Mouse (Mus musculus) kidney, postnatal 0 days (tissue): ENCODE measurements around the gene H2-T24. TPM values are rescaled to one million over a fixed set of nuclear protein-coding genes. Genes with fewer than 3 reads are reported as not detected.
"Not testable (repeated sequence)": the region's sequence is repeated elsewhere in the genome, so short reads cannot be mapped to it uniquely, and the experiment has no call there.

ENCODE experiments used
- ATAC-seq: fragments of 200-750 bp; cut with Nextera tagmentation; replicated peaks from 2 replicates; pipeline ENCODE4 v1.8.0; 2017; ENCODE audit warnings: low read depth, moderate number of reproducible peaks, moderate TSS enrichment, moderate library complexity; ENCODE audit not compliant: low FRiP score
- DNase-seq: peaks from one replicate; pipeline ENCODE4 v3.0.0-alpha.2; 2016; ENCODE audit warnings: low spot score
- H3K27ac ChIP-seq: fragments of 300-500 bp; sonication (generic); 2 replicates; pipeline ENCODE4 v1.5.1; 2014; ENCODE audit warnings: mild to moderate bottlenecking
- H3K27me3 ChIP-seq: fragments of 300-500 bp; sonication (generic); 2 replicates; pipeline ENCODE4 v1.6.1; 2014; ENCODE audit warnings: low read length, mixed read lengths; ENCODE audit not compliant: insufficient read depth
- H3K36me3 ChIP-seq: fragments of 300-500 bp; sonication (generic); 2 replicates; pipeline ENCODE4 v1.6.1; 2014; ENCODE audit warnings: low read length, mixed read lengths; ENCODE audit not compliant: insufficient read depth
- H3K4me1 ChIP-seq: fragments of 300-500 bp; sonication (generic); replicated peaks from 2 replicates; pipeline ENCODE4 v1.6.1; 2014; ENCODE audit warnings: antibody characterized with exemption, low read length, mixed read lengths; ENCODE audit not compliant: insufficient read depth
- H3K4me2 ChIP-seq: fragments of 300-500 bp; sonication (generic); 2 replicates; pipeline ENCODE4 v1.6.1; 2014; ENCODE audit warnings: mild to moderate bottlenecking, low read length, moderate library complexity, mixed read lengths
- H3K4me3 ChIP-seq: fragments of 300-500 bp; sonication (generic); replicated peaks from 2 replicates; pipeline ENCODE4 v1.5.1; 2014; ENCODE audit warnings: low read depth, low read length
- H3K9ac ChIP-seq: fragments of 300-500 bp; sonication (generic); 2 replicates; pipeline ENCODE4 v1.6.1; 2014; ENCODE audit warnings: low read depth, low read length
- H3K9me3 ChIP-seq: fragments of 300-500 bp; sonication (generic); replicated peaks from 2 replicates; pipeline ENCODE4 v1.6.1; 2016; ENCODE audit warnings: low read length, inconsistent platforms, mixed read lengths
- CTCF ChIP-seq: IDR thresholded peaks from 2 replicates; pipeline ENCODE4 v1.5.1; 2016; ENCODE audit warnings: antibody characterized with exemption, low read depth, mild to moderate bottlenecking, moderate library complexity
- WGBS: fragments of 180-500 bp; shearing (Covaris S2); extraction: QIAGEN DNeasy Blood & Tissue Kit; methylation state at CpG from one replicate; pipeline ENCODE4 v1.1.7; 2014; 5-methylcytosine and 5-hydroxymethylcytosine counted together
- polyA plus RNA-seq: library from polyadenylated mRNA; unstranded; fragments of >200 nt; fragmentation: Nextera tagmentation; extraction: Ambion mirVana; gene quantifications from 2 replicates; pipeline ENCODE4 v1.2.1, GENCODE M21; 2015

Gene H2-T24
- polyA plus RNA-seq, 1 experiment from 2014 or later, result 1.3 TPM

GRCm38 (mm10) chr17:36022098-36022497, 1.7 kb upstream of the H2-T24 start:
- no peak overlapping the region for H3K4me2 ChIP-seq
- H3K4me3 ChIP-seq, result no peak overlapping the region
- DNase-seq (no peak), ATAC-seq (no peak)
- no peaks in the 10 kb centered on the region for H3K36me3 ChIP-seq
- no peak overlapping the region for H3K27ac ChIP-seq
- no peak for TF ChIP-seq CTCF
- H3K27me3 ChIP-seq, result no peaks in the 10 kb centered on the region
- 91% methylated on average over 9 of the region's 9 CpGs for WGBS
- no peaks in the 10 kb centered on the region; the same call in 1 of the 2 replicates for H3K4me1 ChIP-seq
- no peak overlapping the region for H3K9ac ChIP-seq
- H3K9me3 ChIP-seq, result no peaks in the 10 kb centered on the region

DNA sequence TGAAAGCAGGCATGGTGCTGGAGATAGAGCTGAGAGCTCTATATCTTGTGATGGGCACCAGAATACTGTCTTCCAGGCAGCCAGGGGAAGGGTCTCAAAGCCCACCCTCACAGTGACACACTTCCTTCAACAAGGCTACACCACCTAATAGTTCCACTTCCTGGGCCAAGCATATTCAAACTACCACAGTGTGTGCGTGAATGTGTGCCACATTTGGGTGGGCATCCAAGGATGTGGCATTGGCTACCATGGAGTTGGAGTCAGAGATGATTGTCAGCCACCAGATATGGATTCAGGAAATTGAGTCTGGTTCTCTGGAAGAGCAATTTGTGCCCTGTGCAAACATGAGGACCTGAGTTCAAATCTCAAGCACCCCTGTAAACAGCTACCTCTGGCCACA, 949 bp upstream of the H2-T24 start:
- H3K4me3 ChIP-seq, result no peak overlapping the region
- H3K27me3 ChIP-seq, result no peaks in the 10 kb centered on the region
- H3K36me3 ChIP-seq, result no peaks in the 10 kb centered on the region
- WGBS, result 100% methylated on average over 1 of the region's 1 CpGs
- no peaks in the 10 kb centered on the region for H3K9me3 ChIP-seq
- no peak overlapping the region for H3K9ac ChIP-seq
- TF ChIP-seq CTCF, result no peak
- peak overlapping the region; percentile 66; the same call in 1 of the 2 replicates for H3K27ac ChIP-seq
- DNase-seq (no peak), ATAC-seq (no peak)
- no peaks in the 10 kb centered on the region; the same call in 1 of the 2 replicates for H3K4me1 ChIP-seq
- H3K4me2 ChIP-seq, result no peak overlapping the region

DNA sequence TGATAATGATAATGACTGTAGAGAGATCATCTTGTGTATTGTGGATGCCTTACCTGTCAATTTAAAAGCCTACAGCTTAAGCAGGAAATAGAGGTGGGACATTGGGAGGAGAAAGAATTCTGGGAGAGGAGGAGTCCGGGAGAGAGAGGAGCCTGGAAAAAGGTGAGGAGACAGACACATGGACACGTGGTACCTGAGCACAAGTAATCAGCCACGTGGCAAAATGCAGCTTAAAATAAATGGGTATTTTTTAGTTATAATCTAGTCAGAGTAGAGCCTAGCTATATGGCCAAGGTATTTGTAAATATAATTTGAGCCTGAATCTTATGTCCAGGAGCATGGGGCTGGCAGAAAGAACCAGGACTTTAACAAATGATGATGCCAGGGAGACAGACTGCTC, 841 bp downstream of the H2-T24 start:
- 0 out of 2 replicates have a peak overlapping the region, but pooled peaks have one; percentile 66 for H3K27ac ChIP-seq
- no peak for DNase-seq
- H3K4me3 ChIP-seq, result no peak overlapping the region
- TF ChIP-seq CTCF, result no peak
- H3K27me3 ChIP-seq, result no peaks in the 10 kb centered on the region
- no peaks in the 10 kb centered on the region for H3K9me3 ChIP-seq
- no peak overlapping the region for H3K4me2 ChIP-seq
- ATAC-seq, result no peak
- H3K9ac ChIP-seq, result no peak overlapping the region
- H3K36me3 ChIP-seq, result 0 out of 2 replicates have a peak, but pooled peaks cover under 1% of the 10 kb centered on the region
- WGBS, result 68% methylated on average over 3 of the region's 3 CpGs
- no peaks in the 10 kb centered on the region; the same call in 1 of the 2 replicates for H3K4me1 ChIP-seq

DNA sequence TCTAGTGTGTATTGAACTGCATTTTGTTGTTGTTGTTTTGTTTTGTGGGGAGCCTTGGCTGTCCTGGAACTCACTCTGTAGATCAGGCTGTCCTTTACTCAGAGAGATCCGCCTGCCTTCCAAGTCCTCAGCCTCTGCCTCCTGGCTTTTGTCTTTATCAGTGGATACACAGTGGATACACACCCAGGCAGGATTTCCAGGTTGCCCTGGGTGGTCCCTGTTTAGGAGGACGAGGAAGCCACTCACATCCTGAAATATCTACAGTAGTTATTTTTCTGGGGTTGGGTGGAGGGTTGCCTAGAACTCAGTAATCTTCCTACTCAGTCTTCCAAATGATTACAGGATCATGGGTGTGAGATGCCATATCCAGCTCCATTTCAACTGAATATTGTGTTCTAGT, 1.4 kb downstream of the H2-T24 start:
- no peak for ATAC-seq
- H3K36me3 ChIP-seq, result peaks cover 3% of the 10 kb centered on the region; the same call in 1 of the 2 replicates
- H3K9me3 ChIP-seq, result no peaks in the 10 kb centered on the region
- no peak overlapping the region for H3K4me3 ChIP-seq
- H3K4me1 ChIP-seq, result no peaks in the 10 kb centered on the region; the same call in 1 of the 2 replicates
- 74% methylated on average over 2 of the region's 2 CpGs for WGBS
- no peak for DNase-seq
- H3K27me3 ChIP-seq, result no peaks in the 10 kb centered on the region
- no peak overlapping the region for H3K9ac ChIP-seq
- TF ChIP-seq CTCF, result no peak
- no peak overlapping the region for H3K27ac ChIP-seq
- H3K4me2 ChIP-seq, result no peak overlapping the region

GRCm38 (mm10) chr17:36017046-36017445, 3.3 kb downstream of the H2-T24 start:
- Histone ChIP-seq H3K9me3 (no peaks in the 10 kb centered on the region), H3K9ac (no peak overlapping the region), H3K4me2 (no peak overlapping the region), H3K27me3 (no peaks in the 10 kb centered on the region), H3K27ac (no peak overlapping the region), H3K4me3 (no peak overlapping the region), H3K4me1 (no peaks in the 10 kb centered on the region), H3K36me3 (peaks cover 3% of the 10 kb centered on the region; the same call in 1 of the 2 replicates)
- no peak for DNase-seq
- TF ChIP-seq CTCF, result no peak
- 84% methylated on average over 5 of the region's 5 CpGs for WGBS
- no peak for ATAC-seq

- no peak overlapping the region for H3K4me2 ChIP-seq
- no peak for TF ChIP-seq CTCF
- no peaks in the 10 kb centered on the region for H3K4me1 ChIP-seq
- H3K9me3 ChIP-seq, result no peaks in the 10 kb centered on the region
- no peaks in the 10 kb centered on the region for H3K27me3 ChIP-seq
- no peak overlapping the region for H3K4me3 ChIP-seq
- peaks cover 3% of the 10 kb centered on the region; the same call in 1 of the 2 replicates for H3K36me3 ChIP-seq
- no peak for DNase-seq
- no peak for ATAC-seq
- H3K27ac ChIP-seq, result no peak overlapping the region
- H3K9ac ChIP-seq, result no peak overlapping the region
- WGBS, result 94% methylated on average over 5 of the region's 5 CpGs
Observed at GRCm38 (mm10) chr17:36014977-36015376, 5.4 kb downstream of the H2-T24 start.

- H3K4me1 ChIP-seq, ATAC-seq, H3K4me2 ChIP-seq, H3K27ac ChIP-seq, H3K36me3 ChIP-seq, H3K4me3 ChIP-seq, DNase-seq, H3K9ac ChIP-seq, H3K9me3 ChIP-seq, H3K27me3 ChIP-seq: not testable (repeated sequence)
- 90% methylated on average over 7 of the region's 7 CpGs for WGBS
Observed at GRCm38 (mm10) chr17:36004409-36004808, 16.0 kb downstream of the H2-T24 start.
